Mouse (Mus musculus): ENCODE measurements around the gene Clec4g.
"Not testable (repeated sequence)": the region's sequence is repeated elsewhere in the genome, so short reads cannot be mapped to it uniquely, and the experiment has no call there.

Clec4g gene

DNA sequence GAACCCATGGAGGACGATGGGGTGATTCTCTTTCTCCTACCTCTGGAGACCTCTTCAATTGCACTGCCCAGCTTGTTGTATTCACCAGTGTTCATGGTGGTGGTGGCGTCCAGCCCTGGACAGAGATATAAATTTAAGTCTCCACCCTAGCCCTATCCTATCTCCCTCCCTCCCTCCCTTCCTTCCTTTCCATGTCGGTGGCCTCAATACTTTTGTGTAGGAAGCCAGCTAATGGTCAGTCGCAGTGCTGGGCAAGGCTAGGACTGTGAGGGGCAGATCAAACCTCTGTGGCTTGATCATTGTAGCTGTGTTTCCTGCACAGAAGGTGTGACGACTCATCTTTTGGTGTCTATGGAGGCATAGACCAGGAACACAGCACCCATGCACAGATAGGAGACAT lies at the start of gene Clec4g:
TSS of gene Clec4g (minus strand) at position 101 of the 400 bp plus-strand sequence.
- no peak for DNase-seq (ENCODE audit: low spot score)

DNA sequence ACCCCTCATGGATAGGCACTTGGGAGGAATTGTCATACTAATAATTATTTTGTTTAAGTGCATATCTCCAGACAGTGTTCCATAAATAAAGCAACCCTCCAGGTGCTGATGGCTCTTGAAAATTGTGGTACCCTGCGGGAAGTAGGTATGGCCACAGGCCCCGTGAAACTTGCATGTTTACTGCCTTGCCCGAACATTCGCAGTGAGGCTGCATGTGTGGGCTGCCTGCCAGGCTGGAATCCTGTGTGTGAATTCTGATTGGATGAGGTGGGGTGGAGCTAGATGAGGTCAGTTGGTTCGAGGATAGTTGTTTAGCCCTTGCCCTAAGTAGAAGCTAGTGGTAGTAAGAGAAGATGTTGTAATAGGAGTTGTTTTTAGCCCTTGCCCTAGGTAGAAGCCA lies 48.2 kb upstream of the Clec4g start:
- not testable (repeated sequence) for DNase-seq (ENCODE audit: low spot score)

DNA sequence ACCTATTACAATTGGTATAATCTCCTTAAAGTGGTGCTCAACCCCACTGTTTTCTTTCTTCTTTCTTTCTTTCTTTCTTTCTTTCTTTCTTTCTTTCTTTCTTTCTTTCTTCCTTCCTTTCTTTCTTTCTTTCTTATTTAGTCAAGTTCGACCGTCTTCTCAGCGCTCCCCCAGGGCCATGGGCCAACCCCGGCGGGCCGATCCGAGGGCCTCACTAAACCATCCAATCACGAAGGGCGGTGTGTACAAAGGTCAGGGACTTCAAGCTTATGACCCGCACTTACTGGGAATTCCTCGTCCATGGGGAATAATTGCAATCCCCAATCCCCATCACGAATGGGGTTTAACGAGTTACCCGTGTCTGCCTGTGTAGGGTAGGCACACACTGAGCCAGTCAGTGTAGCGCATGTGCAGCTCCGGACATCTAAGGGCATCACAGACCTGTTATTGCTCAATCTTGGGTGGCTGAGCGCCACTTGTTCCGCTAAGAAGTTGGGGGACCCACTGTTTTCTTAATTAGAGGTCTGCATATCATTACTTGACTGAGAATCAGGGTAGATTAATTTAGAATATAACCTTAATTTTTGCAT lies 33.9 kb upstream of the Clec4g start:
- peak; percentile 90 for DNase-seq (ENCODE audit: low spot score)

DNA sequence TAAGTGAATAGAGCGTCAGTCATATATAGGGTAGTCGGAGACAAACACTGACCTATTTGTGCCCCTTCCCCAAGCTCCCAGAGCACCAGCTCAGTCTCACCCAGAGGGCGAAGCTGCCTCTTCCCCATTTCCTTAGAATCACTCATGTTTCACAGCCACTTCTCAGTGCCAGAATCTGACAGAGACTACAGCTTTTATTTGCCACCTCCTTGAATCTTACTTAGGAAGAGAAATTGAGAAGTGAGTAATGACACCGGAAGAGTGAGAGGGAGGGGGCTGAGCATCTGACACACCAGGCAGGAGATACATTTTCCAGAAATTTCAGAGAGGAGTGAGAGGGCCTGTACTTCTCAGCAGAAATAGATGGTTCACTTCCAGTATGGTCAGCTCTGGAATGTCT lies 28.3 kb upstream of the Clec4g start, which contains the start of gene Cd209a:
TSS of gene Cd209a (minus strand) at position 224 of the 400 bp plus-strand sequence.
- DNase-seq (ENCODE audit: low spot score), result no peak

- no peak for DNase-seq (ENCODE audit: low spot score)
These were observed 16.5 kb upstream of the Clec4g start for GRCm38 (mm10) chr8:3736947-3737346.

DNA sequence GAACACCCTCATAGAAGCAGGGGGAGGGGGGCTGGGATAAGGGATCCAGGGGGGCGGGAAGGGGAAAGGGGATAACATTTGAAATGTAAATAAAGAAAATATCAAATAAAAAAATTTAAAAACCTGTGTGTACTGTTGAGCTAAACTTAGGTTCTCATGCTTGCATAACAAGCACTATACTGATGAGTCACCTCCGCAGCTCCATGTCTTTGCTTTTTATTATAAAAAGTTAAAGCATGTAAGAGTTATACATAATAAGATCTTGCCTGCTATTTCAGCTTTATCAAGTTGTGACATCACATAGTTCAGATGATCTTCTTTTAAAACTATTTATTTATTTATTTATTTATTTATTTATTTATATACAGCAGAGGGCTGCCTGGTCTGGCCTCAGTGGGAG lies 15.1 kb upstream of the Clec4g start:
- DNase-seq (ENCODE audit: low spot score), result no peak

- no peak for DNase-seq (ENCODE audit: low spot score)
These were observed 13.6 kb upstream of the Clec4g start for GRCm38 (mm10) chr8:3734084-3734483.

GRCm38 (mm10) chr8:3721041-3721440 lies 590 bp upstream of the Clec4g start:
- no peak for DNase-seq (ENCODE audit: low spot score)

- DNase-seq (ENCODE audit: low spot score), result peak; percentile 44
These were observed 1.9 kb downstream of the Clec4g start for GRCm38 (mm10) chr8:3718559-3718958.

GRCm38 (mm10) chr8:3717321-3717954 lies 3.0 kb downstream of the Clec4g start:
- no peak for DNase-seq (ENCODE audit: low spot score)

DNA sequence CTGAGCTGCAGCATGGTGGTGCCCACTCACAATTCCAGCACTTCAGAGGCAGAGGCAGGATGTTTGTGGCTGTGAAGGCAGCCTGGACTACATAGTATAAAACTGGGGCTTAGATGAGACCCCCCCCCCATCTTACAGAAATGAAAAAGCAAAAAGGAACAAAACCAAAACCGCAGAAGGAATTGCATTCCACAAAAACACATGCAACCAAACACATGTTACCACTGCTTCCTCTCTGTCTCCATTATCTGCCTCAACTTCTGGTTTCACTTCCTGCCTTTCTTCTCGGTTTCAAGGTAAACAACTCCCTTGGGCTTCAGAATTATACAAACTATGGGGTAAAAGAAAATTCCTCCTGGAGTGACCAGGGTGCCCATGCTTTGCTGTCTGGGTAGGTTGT lies 8.8 kb downstream of the Clec4g start:
- DNase-seq (ENCODE audit: low spot score), result no peak

DNA sequence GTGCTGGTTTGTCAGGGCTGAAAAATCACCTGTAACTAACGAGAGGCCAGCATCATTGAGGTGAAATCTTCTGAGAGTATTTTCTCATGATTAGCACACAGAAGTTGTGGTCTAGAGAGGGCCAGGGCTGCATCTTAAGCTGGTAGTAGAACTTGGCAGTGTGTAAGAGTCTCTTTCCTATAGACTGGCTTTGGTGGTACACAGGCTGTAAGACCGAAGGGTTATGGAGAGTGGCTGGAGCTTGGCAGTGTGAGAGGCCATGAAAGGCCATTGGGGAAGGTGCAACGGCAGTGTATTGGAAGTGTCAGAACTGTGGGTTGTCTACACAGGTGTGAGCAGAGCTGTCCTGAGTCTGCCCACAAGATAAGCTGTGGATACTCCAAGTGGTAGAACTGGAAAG lies 10.1 kb downstream of the Clec4g start:
- no peak for DNase-seq (ENCODE audit: low spot score)

GRCm38 (mm10) chr8:3707611-3708010 lies 12.8 kb downstream of the Clec4g start:
- no peak for DNase-seq (ENCODE audit: low spot score)

DNA sequence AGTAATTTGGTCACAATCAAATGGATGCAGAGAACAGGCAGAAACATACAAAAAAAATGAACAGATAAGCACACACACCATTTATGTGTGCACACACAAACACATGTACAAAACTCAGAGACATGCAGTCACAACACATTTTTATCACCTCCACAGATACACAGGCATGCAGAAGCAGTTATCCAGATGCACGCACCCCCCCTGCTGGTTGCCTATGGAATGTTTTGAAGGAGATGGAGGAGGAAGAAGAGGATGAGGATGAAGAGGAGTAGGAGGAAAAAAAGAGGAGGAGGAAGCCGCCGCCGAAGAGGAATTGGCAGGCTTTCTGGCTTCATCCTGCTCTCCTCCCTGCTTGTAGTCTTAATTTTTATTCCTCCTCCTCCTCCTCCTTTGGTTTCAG lies 14.7 kb downstream of the Clec4g start:
- DNase-seq (ENCODE audit: low spot score), result no peak

- no peak for DNase-seq (ENCODE audit: low spot score)
These were observed 19.0 kb downstream of the Clec4g start for GRCm38 (mm10) chr8:3701491-3701890.

GRCm38 (mm10) chr8:3694121-3694520 lies 26.3 kb downstream of the Clec4g start, which contains the start of gene Fcer2a:
TSS of gene Fcer2a (minus strand) at chr8:3694175.
- DNase-seq (ENCODE audit: low spot score), result no peak

DNA sequence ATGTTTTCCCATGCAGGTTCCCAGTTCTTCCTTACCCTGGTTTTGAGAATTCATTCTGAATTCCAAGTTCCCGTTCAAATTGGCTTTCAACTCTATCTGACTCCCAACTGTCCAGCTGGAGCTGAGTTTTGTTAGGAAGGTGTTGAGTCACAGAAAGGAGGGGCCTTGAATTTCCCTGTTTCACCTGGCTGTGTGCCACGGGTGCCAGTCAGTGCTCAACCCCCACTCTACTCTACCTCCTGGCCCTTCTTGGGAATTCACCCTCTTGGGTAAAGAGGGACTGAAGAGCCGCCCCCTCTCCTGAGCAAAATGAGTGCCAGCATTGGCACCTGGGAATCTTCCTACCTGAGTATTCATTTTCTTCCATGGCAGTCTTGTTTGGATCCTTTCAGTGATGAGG lies 29.7 kb downstream of the Clec4g start:
- no peak for DNase-seq (ENCODE audit: low spot score)

GRCm38 (mm10) chr8:3687537-3687936 lies 32.9 kb downstream of the Clec4g start:
- no peak for DNase-seq (ENCODE audit: low spot score)

GRCm38 (mm10) chr8:3685422-3685821 lies 35.0 kb downstream of the Clec4g start:
- no peak for DNase-seq (ENCODE audit: low spot score)

DNA sequence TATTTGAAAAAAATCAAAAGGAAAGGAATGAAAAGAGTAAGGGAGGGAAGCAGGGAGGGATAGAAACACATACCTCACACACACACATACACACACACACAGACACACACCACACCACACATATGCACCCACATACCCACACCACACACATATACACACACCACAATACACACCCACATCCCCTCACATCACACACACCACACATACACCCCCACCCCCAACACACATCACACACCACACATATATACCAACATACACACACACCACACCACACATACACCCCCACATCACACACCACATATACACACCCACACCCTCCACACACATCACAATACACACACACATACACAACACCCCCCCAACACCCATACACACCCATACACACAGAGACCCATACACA lies 35.9 kb downstream of the Clec4g start:
- no peak for DNase-seq (ENCODE audit: low spot score)

- no peak for DNase-seq (ENCODE audit: low spot score)
These were observed 36.9 kb downstream of the Clec4g start for GRCm38 (mm10) chr8:3683408-3684176.

- DNase-seq (ENCODE audit: low spot score), result no peak
These were observed 38.0 kb downstream of the Clec4g start for GRCm38 (mm10) chr8:3682435-3682834.

DNA sequence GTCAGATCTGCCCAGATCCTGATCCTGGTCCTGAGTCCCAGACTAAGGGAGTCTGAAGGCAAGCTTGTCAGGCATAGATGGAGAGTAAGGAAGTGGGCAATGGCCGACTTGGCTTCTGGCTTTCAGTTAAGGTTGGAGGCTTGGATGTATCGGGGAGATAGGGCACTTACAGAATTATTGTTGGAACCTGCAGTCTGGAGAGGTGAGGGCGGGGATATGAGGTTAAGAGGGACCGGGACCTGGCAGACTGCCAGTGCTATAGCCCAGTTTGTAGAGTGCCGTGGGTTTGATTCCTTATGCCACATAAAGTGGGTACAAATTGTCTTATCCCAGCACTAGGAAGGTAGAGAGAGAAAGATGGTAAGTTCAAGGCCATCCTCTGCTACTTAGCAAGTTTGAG lies 40.8 kb downstream of the Clec4g start:
- DNase-seq (ENCODE audit: low spot score), result no peak
